Mouse (Mus musculus) layer of hippocampus, adult 6 months (tissue): ENCODE data around the gene Srd5a2. TPM values are rescaled to one million over a fixed set of nuclear protein-coding genes. Genes with fewer than 3 reads are reported as not detected.

Experiments used
- long read RNA-seq, 2 experiments: library from polyadenylated mRNA; unstranded; transcript quantifications; one replicate each; pipeline ENCODE4 v2.0.0; 2019 to 2020
- polyA plus RNA-seq: library from polyadenylated mRNA; unstranded; fragments of <200 nt; fragmentation: Nextera tagmentation; gene quantifications from 2 replicates; pipeline ENCODE4 v1.2.3, GENCODE M21; 2021

Gene Srd5a2
- not detected in 2 replicates for polyA plus RNA-seq
- long read RNA-seq, experiment 1 = 0 reads
- long read RNA-seq, experiment 2 = 0 reads

GRCm38 (mm10) chr17:74047210-74048082 is at the start of gene Srd5a2:
TSS of gene Srd5a2 (minus strand) at chr17:74047916.

Other genes with a start within 250 kb of the Srd5a2 start
- gene Ehd3, start 243.8 kb downstream of the Srd5a2 start, polyA plus RNA-seq = 70.3 and 72.1 TPM in 2 replicates
- 2.0 and 2.6 TPM in 2 replicates for gene Xdh, start 97.7 kb downstream of the Srd5a2 start, polyA plus RNA-seq
- gene Memo1, start 247.6 kb upstream of the Srd5a2 start, polyA plus RNA-seq = 27.8 and 29.9 TPM in 2 replicates